In genomic region chr13:17695898-17696580, GRCm38 (mm10) we compare ENCODE assay signal across 8 mouse cellular contexts. TPM values are rescaled to one million over a fixed set of nuclear protein-coding genes. Genes with fewer than 3 reads are reported as not detected.
DNase-seq lines count a peak whose midpoint lies in the region; ATAC-seq and TF ChIP-seq lines count a peak whose summit lies in the region.

No protein-coding gene starts in this region.

- H3K36me3 ChIP-seq in heart, embryonic 14.5 days (ENCODE audit: control insufficient read depth, insufficient read depth, low read length): no peaks in the 10 kb centered on the region
- peaks cover 4% of the 10 kb centered on the region for H3K36me3 ChIP-seq in ES-Bruce4 (ENCODE audit: control insufficient read depth, insufficient read depth, low read length, poor library complexity, severe bottlenecking)
- H3K36me3 ChIP-seq in forebrain, embryonic 10.5 days (replicated peaks): peaks cover 7% of the 10 kb centered on the region
- peaks cover 4% of the 10 kb centered on the region; the same call in 1 of the 2 replicates for H3K36me3 ChIP-seq in liver, embryonic 15.5 days (replicated peaks)

- H3K4me1 ChIP-seq in heart, embryonic 14.5 days (ENCODE audit: control insufficient read depth in 2 of 2, insufficient read depth in 2 of 2, low read length in 2 of 2): peaks cover 0 to 8% of the 10 kb centered on the region in 2 experiments; a peak in 2 of 4 replicates
- peaks cover 4% of the 10 kb centered on the region for H3K4me1 ChIP-seq in ES-Bruce4 (ENCODE audit: control insufficient read depth, insufficient read depth, low read length)
- H3K4me1 ChIP-seq in forebrain, embryonic 10.5 days: peaks cover 15% of the 10 kb centered on the region
- peaks cover 16% of the 10 kb centered on the region for H3K4me1 ChIP-seq in liver, embryonic 15.5 days (replicated peaks)

- peak overlapping the region; percentile 95 for H3K9ac ChIP-seq in heart, embryonic 14.5 days (ENCODE audit: low read length)
- peak overlapping the region; percentile 93 for H3K9ac ChIP-seq in ES-Bruce4 (ENCODE audit: low read depth, poor library complexity, severe bottlenecking)
- peak overlapping the region; percentile 90 for H3K9ac ChIP-seq in liver, embryonic 15.5 days

- no peaks in the 10 kb centered on the region for H3K9me3 ChIP-seq in heart, embryonic 14.5 days (ENCODE audit: control insufficient read depth, low read length)
- H3K9me3 ChIP-seq in ES-Bruce4 (replicated peaks; ENCODE audit: control insufficient read depth, insufficient read depth, low read length, poor library complexity, severe bottlenecking): no peaks in the 10 kb centered on the region
- H3K9me3 ChIP-seq in forebrain, embryonic 10.5 days: no peaks in the 10 kb centered on the region
- no peaks in the 10 kb centered on the region for H3K9me3 ChIP-seq in liver, embryonic 15.5 days (replicated peaks)

- ATAC-seq in heart, embryonic 14.5 days (ENCODE audit: insufficient number of reproducible peaks, insufficient read depth, low FRiP score, low read depth): no peak
- no peak for ATAC-seq in liver, embryonic 15.5 days (ENCODE audit: insufficient read depth)
- no peak for ATAC-seq in erythroid progenitor cell, adult 5-6 weeks (replicated peaks; ENCODE audit: low FRiP score, poor library complexity, severe bottlenecking)

- 11% methylated on average over 7 of the region's 7 CpGs for WGBS in heart, embryonic 14.5 days
- WGBS in forebrain, embryonic 10.5 days: 18% methylated on average over 7 of the region's 7 CpGs
- 1% methylated on average over 7 of the region's 7 CpGs for WGBS in liver, embryonic 15.5 days (ENCODE audit: insufficient replicate concordance)

- peak overlapping the region; percentile 70 for H3K4me2 ChIP-seq in heart, embryonic 14.5 days (ENCODE audit: low read length)
- peak overlapping the region; percentile 90 for H3K4me2 ChIP-seq in liver, embryonic 15.5 days

- no peak for TF ChIP-seq EP300 in ES-Bruce4 (IDR thresholded peaks at IDR 0.05; ENCODE audit: insufficient read depth, low read depth, low read length)

- no peak for TF ChIP-seq POLR2A in ES-Bruce4 (IDR thresholded peaks at IDR 0.05; ENCODE audit: insufficient read depth, low read length)

- no peaks in the 10 kb centered on the region for H3K27me3 ChIP-seq in heart, embryonic 14.5 days (ENCODE audit: control insufficient read depth, insufficient read depth, low read length)
- H3K27me3 ChIP-seq in ES-Bruce4 (ENCODE audit: control insufficient read depth, insufficient read depth, low read length, poor library complexity, severe bottlenecking): no peaks in the 10 kb centered on the region
- H3K27me3 ChIP-seq in forebrain, embryonic 10.5 days (ENCODE audit: poor library complexity, severe bottlenecking): no peaks in the 10 kb centered on the region
- H3K27me3 ChIP-seq in liver, embryonic 15.5 days: no peaks in the 10 kb centered on the region

- peak overlapping the region; percentile 94 to 96 for H3K27ac ChIP-seq in heart, embryonic 14.5 days (replicated peaks in 1 of 2; ENCODE audit: control insufficient read depth in 1 of 2, insufficient read depth in 1 of 2, low read depth in 2 of 2, low read length in 2 of 2)
- peak overlapping the region; percentile 77 for H3K27ac ChIP-seq in ES-Bruce4 (ENCODE audit: insufficient read depth, low read length)
- peak overlapping the region; percentile 92 for H3K27ac ChIP-seq in forebrain, embryonic 10.5 days
- H3K27ac ChIP-seq in liver, embryonic 15.5 days (replicated peaks): peak overlapping the region; percentile 94

- peak overlapping the region; percentile 61 to 83 for H3K4me3 ChIP-seq in heart, embryonic 14.5 days (ENCODE audit: control insufficient read depth in 1 of 2, insufficient read depth in 1 of 2, low read depth in 1 of 2, low read length in 2 of 2)
- peak overlapping the region; percentile 94 for H3K4me3 ChIP-seq in ES-Bruce4 (ENCODE audit: low read depth, low read length)
- H3K4me3 ChIP-seq in forebrain, embryonic 10.5 days: peak overlapping the region; percentile 79
- H3K4me3 ChIP-seq in liver, embryonic 15.5 days (replicated peaks): peak overlapping the region; percentile 85

- no peak for DNase-seq in heart, adult 18-20 months
- DNase-seq in forebrain, embryonic 10.5 days (ENCODE audit: extremely low spot score, low spot score): no peak
- DNase-seq in gastrocnemius, adult 18-20 months (ENCODE audit: low spot score): no peak
- no peak for DNase-seq in adrenal gland, adult 8-10 months

- no peak for TF ChIP-seq CTCF in ES-Bruce4 (IDR thresholded peaks at IDR 0.05; ENCODE audit: low read depth, low read length)

RNA-seq across cellular contexts. Expression of gene Sugct, which starts 0.7 kb away (rescaled TPM):
- polyA plus RNA-seq in heart, embryonic 14.5 days (2014; fragmentation: Nextera tagmentation; extraction: Ambion mirVana): 4.8 and 6.0 TPM in 2 replicates
- 1 to 10 TPM in 1 of 2 experiments, under 1 TPM in 1; 0.79 to 1.5 TPM for total RNA-seq in heart, adult 18-20 months (2021)
- polyA plus RNA-seq in ES-Bruce4 (2011; ENCODE audit: insufficient read depth, insufficient read length, low read depth, missing spikeins): 2.3 and 2.8 TPM in 2 replicates
- 3.2 and 4.1 TPM in 2 replicates for polyA plus RNA-seq in forebrain, embryonic 10.5 days (2016; fragmentation: Nextera tagmentation; extraction: Ambion mirVana)
- 4.7 and 5.2 TPM in 2 replicates for polyA plus RNA-seq in liver, embryonic 15.5 days (2015; fragmentation: Nextera tagmentation; extraction: Ambion mirVana)
- total RNA-seq in erythroid progenitor cell, adult 5-6 weeks (2015; ENCODE audit: low replicate concordance): 2.2 TPM in 1 of 2 replicates, not detected in the other
- total RNA-seq in erythroid progenitor cell, adult 5-6 weeks (2017; ENCODE audit: low replicate concordance): not detected in 2 replicates
- total RNA-seq in gastrocnemius, adult 18-20 months (2021): 1 to 10 TPM; 1.7 to 3.4 TPM
- 10 to 100 TPM in 2 of 4 experiments, 1 to 10 TPM in 2; 5.8 to 11.2 (median 8.4) TPM for total RNA-seq in adrenal gland, adult 8-10 months (2022)

RNA-seq across cellular contexts. Expression of gene Mplkip, which starts 1.0 kb away (rescaled TPM):
- polyA plus RNA-seq in heart, embryonic 14.5 days (2014; fragmentation: Nextera tagmentation; extraction: Ambion mirVana): 31.8 and 38.6 TPM in 2 replicates
- total RNA-seq in heart, adult 18-20 months (2021): 1 to 10 TPM; 6.2 to 6.6 TPM
- polyA plus RNA-seq in ES-Bruce4 (2011; ENCODE audit: insufficient read depth, insufficient read length, low read depth, missing spikeins): 66.0 and 71.8 TPM in 2 replicates
- polyA plus RNA-seq in forebrain, embryonic 10.5 days (2016; fragmentation: Nextera tagmentation; extraction: Ambion mirVana): 45.9 and 46.4 TPM in 2 replicates
- 19.0 and 22.5 TPM in 2 replicates for polyA plus RNA-seq in liver, embryonic 15.5 days (2015; fragmentation: Nextera tagmentation; extraction: Ambion mirVana)
- 42.9 and 43.6 TPM in 2 replicates for total RNA-seq in erythroid progenitor cell, adult 5-6 weeks (2015; ENCODE audit: low replicate concordance)
- 17.2 and 27.5 TPM in 2 replicates for total RNA-seq in erythroid progenitor cell, adult 5-6 weeks (2017; ENCODE audit: low replicate concordance)
- 1 to 10 TPM; 5.2 to 6.1 TPM for total RNA-seq in gastrocnemius, adult 18-20 months (2021)
- total RNA-seq in adrenal gland, adult 8-10 months (2022): 10 to 100 TPM; 19.8 to 27.5 (median 22.7) TPM
